Mouse (Mus musculus) telencephalon, adult 2 months (tissue): ENCODE measurements around the gene Minar1.

Experiments
- DNase-seq: peaks from one replicate; pipeline ENCODE4 v3.0.0-alpha.2; 2011; ENCODE audit warnings: low read depth, low spot score

Minar1 gene

GRCm38 (mm10) chr9:89623006-89623760, at the start of gene Minar1:
TSS of gene Minar1 (minus strand) at chr9:89623125.
- DNase-seq = peak; percentile 10

DNA sequence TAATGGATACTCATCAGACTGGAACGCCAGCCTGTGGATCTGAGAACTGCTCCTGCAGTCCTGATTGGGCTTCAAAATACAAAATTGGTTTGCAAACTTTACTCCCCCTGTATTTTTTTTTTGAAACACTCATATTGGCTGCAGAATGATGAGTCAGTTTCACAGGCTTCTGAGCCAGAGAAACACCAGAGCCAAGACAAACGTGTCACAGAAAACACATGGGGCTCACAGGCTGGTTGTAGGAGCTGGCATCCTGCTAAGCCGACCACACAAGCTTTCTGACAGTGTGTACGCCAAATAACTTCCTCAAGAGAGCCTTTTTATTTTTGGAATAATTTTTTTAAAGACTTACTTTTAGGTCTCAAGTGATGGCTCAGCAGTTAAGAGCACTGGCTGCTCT, 47.0 kb upstream of the Minar1 start:
- DNase-seq = peak; percentile 82

- DNase-seq = no peak
These were observed 44.5 kb upstream of the Minar1 start for GRCm38 (mm10) chr9:89667306-89667942.

DNA sequence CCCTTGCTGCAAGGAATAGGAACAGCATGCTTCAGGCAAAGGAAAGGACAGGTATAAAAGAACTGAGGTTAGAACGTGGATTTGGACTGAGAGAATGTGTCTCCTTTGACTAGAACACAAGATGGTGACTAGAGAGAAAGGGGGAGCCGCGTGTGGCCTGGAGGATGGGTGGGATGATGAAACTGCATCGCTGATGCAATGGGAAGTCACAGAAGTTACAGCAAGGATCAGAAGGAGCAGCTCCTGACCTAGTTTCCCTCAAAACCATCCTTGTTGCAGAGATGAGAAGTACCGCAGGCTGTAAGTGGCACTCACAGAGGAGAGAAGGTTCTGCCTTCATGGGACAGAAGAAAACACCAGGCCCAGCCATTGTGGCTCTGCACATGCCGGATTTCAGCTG, 28.0 kb upstream of the Minar1 start:
- no peak for DNase-seq

- DNase-seq = no peak
These were observed 14.5 kb upstream of the Minar1 start for GRCm38 (mm10) chr9:89637453-89637852.

GRCm38 (mm10) chr9:89622296-89623005, 474 bp downstream of the Minar1 start:
- no peak for DNase-seq

DNA sequence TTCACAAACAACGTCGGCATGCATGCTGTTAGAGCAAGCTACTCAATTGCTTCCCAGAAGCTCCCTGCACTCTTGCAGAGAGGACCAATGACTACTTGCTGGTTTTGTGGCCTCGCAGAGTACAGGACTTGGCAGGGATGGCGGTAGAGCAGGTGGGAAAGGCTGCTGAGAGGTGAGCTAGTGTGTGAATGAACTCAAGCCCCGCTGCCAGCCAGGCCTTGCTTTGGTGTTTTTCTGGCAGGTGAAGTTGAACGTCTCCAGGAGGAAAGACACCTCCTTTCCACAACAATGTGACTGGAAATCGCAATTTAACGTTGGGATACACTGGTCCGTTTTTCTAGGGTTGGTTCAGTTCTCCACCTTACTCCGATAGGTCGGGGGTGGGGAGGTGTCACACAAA, 1.2 kb downstream of the Minar1 start:
- no peak for DNase-seq

DNA sequence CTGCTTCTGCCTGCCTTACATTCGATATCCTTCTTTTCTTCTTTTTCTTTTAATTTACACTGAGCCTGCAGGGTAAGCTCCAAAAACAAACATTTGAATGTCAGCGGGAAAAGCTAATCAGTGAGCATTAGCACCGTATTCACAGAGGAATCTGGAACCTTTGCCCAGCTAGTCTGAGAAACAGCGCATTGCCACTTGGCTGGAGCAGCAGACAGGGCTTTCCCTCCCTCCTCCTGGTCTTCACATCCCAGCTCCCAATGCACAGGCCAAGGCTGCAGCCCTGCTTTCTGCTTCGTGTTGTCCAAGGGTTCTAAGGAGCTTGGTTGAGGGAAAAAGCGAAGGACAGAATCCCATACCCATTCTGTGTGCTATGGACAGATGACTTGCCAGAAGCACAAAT, 2.6 kb downstream of the Minar1 start:
- no peak for DNase-seq

DNA sequence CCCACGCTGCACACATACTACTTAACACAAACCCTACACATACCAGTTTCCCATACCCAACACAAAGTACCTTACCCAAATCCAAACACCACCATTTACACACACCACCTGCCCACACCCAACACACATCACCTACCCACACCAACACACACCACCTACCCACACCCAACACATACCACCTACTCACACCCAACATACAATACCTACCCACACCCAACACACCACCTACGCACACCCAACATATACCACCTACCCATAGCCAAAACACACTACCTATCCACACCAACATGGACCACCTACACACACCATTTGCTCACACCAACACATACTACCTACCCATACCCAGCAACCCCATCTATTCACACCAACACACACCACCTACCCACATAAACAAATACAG, 6.0 kb downstream of the Minar1 start:
- DNase-seq = no peak

DNA sequence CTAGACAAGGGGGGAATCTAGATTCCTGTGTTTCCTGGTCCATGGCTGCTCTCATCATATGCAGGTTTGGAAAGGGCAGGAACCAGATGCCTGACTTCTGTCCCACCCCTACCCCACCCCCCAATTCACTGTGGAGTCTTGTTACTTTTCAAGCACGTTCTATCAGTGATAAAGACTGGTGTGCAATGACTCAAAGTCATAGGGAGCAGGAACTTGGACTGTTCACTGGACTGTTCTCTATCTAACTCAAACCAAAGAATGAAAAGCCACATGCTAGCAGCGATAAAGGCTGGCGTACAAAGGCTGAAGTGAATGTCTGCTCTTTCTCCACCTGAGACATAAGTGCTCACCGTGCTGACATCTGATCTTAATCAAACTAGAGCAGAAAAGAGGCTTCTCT, 12.3 kb downstream of the Minar1 start:
- no peak for DNase-seq

DNA sequence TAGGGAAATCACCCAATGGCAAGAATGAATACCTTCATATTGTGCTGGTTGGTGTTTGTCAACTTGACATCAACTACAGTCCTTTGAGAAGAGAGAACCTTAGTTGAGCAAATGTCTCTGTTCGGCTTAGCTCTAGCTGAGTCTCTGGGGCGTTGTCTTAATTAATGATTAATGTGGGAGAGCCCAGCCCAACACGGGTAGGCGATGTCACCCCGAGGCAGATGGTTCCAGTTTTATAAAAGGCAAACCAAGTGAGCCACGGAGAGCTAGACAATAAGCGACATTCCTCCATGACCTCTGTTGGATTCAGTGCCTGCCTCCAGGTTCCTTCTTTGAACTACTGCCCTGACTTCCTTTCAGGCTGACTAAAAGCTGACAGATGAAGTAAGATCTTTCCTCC, 15.6 kb downstream of the Minar1 start:
- DNase-seq = no peak

DNA sequence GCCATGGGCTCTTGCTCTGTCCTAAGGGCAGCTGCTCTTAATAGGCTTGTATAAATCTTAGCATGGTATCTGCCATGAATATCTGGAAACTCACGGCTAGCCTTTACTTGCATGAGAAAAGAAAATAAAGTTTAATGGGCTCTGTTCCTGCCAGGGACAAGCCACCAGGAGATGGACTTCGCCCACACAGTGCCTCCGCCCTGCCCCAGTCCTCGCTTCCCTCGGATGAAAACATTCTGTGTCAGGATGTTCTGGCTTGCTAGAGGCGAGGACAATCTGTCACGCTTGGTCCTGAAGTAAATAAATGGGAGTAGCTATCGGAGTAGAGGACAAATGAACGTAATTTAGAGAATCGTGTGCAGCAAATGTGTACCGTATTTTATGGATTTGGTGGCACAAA, 16.7 kb downstream of the Minar1 start:
- no peak for DNase-seq

- DNase-seq = no peak
These were observed 21.0 kb downstream of the Minar1 start for GRCm38 (mm10) chr9:89601891-89602290.

- DNase-seq = no peak
These were observed 22.2 kb downstream of the Minar1 start for GRCm38 (mm10) chr9:89600677-89601076.

GRCm38 (mm10) chr9:89597071-89597470, 25.9 kb downstream of the Minar1 start:
- DNase-seq = no peak

- DNase-seq = no peak
These were observed 26.5 kb downstream of the Minar1 start for GRCm38 (mm10) chr9:89596392-89596791.

GRCm38 (mm10) chr9:89592391-89592790, 30.5 kb downstream of the Minar1 start:
- DNase-seq = no peak

- DNase-seq = no peak
These were observed 44.5 kb downstream of the Minar1 start for GRCm38 (mm10) chr9:89578422-89578821.

- DNase-seq = peak; percentile 62
These were observed 70.3 kb downstream of the Minar1 start for GRCm38 (mm10) chr9:89552663-89553062.
